Mouse (Mus musculus): ENCODE measurements around the gene Lipc. TPM values are rescaled to one million over a fixed set of nuclear protein-coding genes. Genes with fewer than 3 reads are reported as not detected.

The Lipc gene
- polyA plus RNA-seq, 1 experiment from 2014 or later: not detected

DNA sequence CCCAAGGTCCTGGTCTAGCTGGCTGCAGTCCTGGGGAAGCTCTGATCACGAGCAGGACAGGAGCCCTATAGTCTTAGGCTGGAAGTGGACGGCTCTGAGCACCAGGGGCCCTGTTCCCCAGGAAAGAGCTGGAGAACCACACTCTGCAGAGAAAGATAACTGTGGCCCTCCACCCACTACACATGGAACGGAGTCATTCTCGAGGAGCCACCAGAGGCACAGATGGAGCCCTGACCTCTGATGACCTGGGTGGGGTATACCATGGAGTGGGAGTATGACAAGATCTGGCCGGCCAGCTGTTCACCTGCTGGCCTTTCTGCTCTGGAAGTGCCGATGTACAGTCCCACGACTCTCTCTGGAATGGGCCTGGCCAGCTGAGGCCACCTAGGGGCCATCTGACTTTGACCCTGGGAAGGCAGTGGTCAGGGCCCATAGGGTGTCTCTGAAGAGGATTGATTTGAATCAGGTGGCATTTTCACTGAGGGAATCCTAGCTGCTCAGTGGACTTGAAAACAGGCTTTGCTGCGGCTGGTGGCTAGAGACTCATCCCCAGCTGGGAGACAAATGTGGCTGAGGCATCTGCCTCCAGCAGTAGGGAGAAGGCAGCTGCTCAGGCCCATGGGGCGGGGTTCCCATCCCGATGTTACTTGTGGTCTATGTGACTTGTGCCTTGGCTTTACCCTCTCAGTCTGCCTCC is 37.2 kb downstream of the Lipc start:
- Histone ChIP-seq H3K27me3 (ENCODE audit: control insufficient read depth, insufficient read depth, low read length) (no peaks in the 10 kb centered on the region), H3K4me2 (replicated peaks; ENCODE audit: low read depth, low read length) (no peak overlapping the region), H3K4me3 (ENCODE audit: low read depth, low read length) (no peak overlapping the region), H3K36me3 (ENCODE audit: control insufficient read depth, insufficient read depth, low read length) (no peaks in the 10 kb centered on the region), H3K4me1 (replicated peaks; ENCODE audit: control insufficient read depth, insufficient read depth, low read length) (no peaks in the 10 kb centered on the region), H3K27ac (ENCODE audit: low read depth, low read length) (no peak overlapping the region), H3K9me3 (ENCODE audit: control insufficient read depth, low read length) (no peaks in the 10 kb centered on the region), H3K9ac (ENCODE audit: low read depth, low read length) (no peak overlapping the region)
- DNase-seq (ENCODE audit: low spot score) (no peak), ATAC-seq (ENCODE audit: low FRiP score) (no peak)
- 60% methylated on average over 10 of the region's 10 CpGs for WGBS

DNA sequence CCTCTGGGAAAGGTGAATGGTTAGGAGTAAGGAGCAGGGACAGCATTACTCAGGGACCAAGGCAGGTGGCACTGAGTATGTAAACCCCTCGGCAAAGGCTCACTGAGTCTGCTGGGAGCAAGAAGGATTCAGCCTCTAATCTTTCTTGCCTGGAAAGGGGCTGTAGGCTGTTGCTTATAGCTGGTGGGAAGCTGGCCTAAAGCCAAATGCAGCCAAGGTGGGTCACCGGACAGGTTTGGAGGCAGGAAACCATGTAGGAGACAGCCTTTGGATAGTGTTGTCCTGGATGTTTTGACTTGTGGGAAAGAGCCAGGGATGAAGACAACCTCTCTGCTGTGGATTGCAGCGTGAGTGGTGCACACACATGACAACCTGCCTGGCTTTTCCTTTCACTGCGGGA is 40.9 kb downstream of the Lipc start:
- DNase-seq (ENCODE audit: low spot score) (no peak), ATAC-seq (ENCODE audit: low FRiP score) (no peak)
- Histone ChIP-seq H3K36me3 (ENCODE audit: control insufficient read depth, insufficient read depth, low read length) (no peaks in the 10 kb centered on the region), H3K9me3 (ENCODE audit: control insufficient read depth, low read length) (no peaks in the 10 kb centered on the region), H3K4me2 (replicated peaks; ENCODE audit: low read depth, low read length) (no peak overlapping the region), H3K4me1 (replicated peaks; ENCODE audit: control insufficient read depth, insufficient read depth, low read length) (no peaks in the 10 kb centered on the region), H3K4me3 (ENCODE audit: low read depth, low read length) (no peak overlapping the region), H3K27ac (ENCODE audit: low read depth, low read length) (no peak overlapping the region), H3K27me3 (ENCODE audit: control insufficient read depth, insufficient read depth, low read length) (no peaks in the 10 kb centered on the region), H3K9ac (ENCODE audit: low read depth, low read length) (no peak overlapping the region)
- 77% methylated on average over 4 of the region's 4 CpGs for WGBS

- Histone ChIP-seq H3K4me2 (replicated peaks; ENCODE audit: low read depth, low read length) (no peak overlapping the region), H3K4me1 (replicated peaks; ENCODE audit: control insufficient read depth, insufficient read depth, low read length) (no peaks in the 10 kb centered on the region), H3K4me3 (ENCODE audit: low read depth, low read length) (no peak overlapping the region), H3K27me3 (ENCODE audit: control insufficient read depth, insufficient read depth, low read length) (no peaks in the 10 kb centered on the region), H3K36me3 (ENCODE audit: control insufficient read depth, insufficient read depth, low read length) (no peaks in the 10 kb centered on the region), H3K9ac (ENCODE audit: low read depth, low read length) (no peak overlapping the region), H3K27ac (ENCODE audit: low read depth, low read length) (no peak overlapping the region), H3K9me3 (ENCODE audit: control insufficient read depth, low read length) (no peaks in the 10 kb centered on the region)
- no peak for DNase-seq (ENCODE audit: low spot score)
- ATAC-seq (ENCODE audit: low FRiP score): no peak
- 75% methylated on average over 6 of the region's 6 CpGs for WGBS
Observed at GRCm38 (mm10) chr9:70910351-70910750, 41.7 kb downstream of the Lipc start.

- DNase-seq (ENCODE audit: low spot score) (no peak), ATAC-seq (ENCODE audit: low FRiP score) (no peak)
- 92% methylated on average over 11 of the region's 11 CpGs for WGBS
- Histone ChIP-seq H3K27me3 (ENCODE audit: control insufficient read depth, insufficient read depth, low read length) (no peaks in the 10 kb centered on the region), H3K4me1 (replicated peaks; ENCODE audit: control insufficient read depth, insufficient read depth, low read length) (no peaks in the 10 kb centered on the region), H3K9ac (ENCODE audit: low read depth, low read length) (no peak overlapping the region), H3K4me3 (ENCODE audit: low read depth, low read length) (no peak overlapping the region), H3K27ac (ENCODE audit: low read depth, low read length) (no peak overlapping the region), H3K9me3 (ENCODE audit: control insufficient read depth, low read length) (no peaks in the 10 kb centered on the region), H3K4me2 (replicated peaks; ENCODE audit: low read depth, low read length) (no peak overlapping the region), H3K36me3 (ENCODE audit: control insufficient read depth, insufficient read depth, low read length) (no peaks in the 10 kb centered on the region)
Observed at GRCm38 (mm10) chr9:70902821-70903730, 49.0 kb downstream of the Lipc start.

DNA sequence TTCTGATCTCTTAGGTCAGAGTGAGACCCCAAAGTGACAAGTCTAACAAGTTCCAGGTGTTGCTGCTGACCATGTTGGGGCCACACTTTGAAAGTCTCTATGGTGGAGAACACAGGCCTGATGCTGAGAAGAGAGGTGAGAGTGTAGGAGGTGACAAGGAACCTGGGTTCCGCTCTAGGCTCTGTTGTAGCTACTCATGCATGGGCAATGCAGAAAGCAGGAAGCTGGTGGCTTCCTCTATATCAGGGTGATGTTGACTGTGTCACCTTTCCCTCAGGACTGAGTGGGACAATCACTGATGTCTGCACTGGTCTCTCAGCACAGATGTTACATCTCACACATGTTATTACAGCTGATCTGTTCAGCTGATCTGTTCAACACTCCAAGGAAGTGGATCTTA is 57.8 kb downstream of the Lipc start:
- no peak for ATAC-seq (ENCODE audit: low FRiP score)
- no peak overlapping the region for H3K9ac ChIP-seq (ENCODE audit: low read depth, low read length)
- 100% methylated on average over 1 of the region's 1 CpGs for WGBS
- no peaks in the 10 kb centered on the region for H3K9me3 ChIP-seq (ENCODE audit: control insufficient read depth, low read length)
- no peaks in the 10 kb centered on the region for H3K4me1 ChIP-seq (replicated peaks; ENCODE audit: control insufficient read depth, insufficient read depth, low read length)
- no peak for DNase-seq (ENCODE audit: low spot score)
- no peaks in the 10 kb centered on the region for H3K27me3 ChIP-seq (ENCODE audit: control insufficient read depth, insufficient read depth, low read length)
- no peak overlapping the region for H3K27ac ChIP-seq (ENCODE audit: low read depth, low read length)
- no peak overlapping the region for H3K4me2 ChIP-seq (replicated peaks; ENCODE audit: low read depth, low read length)
- no peak overlapping the region for H3K4me3 ChIP-seq (ENCODE audit: low read depth, low read length)
- H3K36me3 ChIP-seq (ENCODE audit: control insufficient read depth, insufficient read depth, low read length): no peaks in the 10 kb centered on the region

- no peaks in the 10 kb centered on the region for H3K27me3 ChIP-seq (ENCODE audit: control insufficient read depth, insufficient read depth, low read length)
- H3K9ac ChIP-seq (ENCODE audit: low read depth, low read length): no peak overlapping the region
- H3K27ac ChIP-seq (ENCODE audit: low read depth, low read length): no peak overlapping the region
- no peak for DNase-seq (ENCODE audit: low spot score)
- no peak overlapping the region for H3K4me2 ChIP-seq (replicated peaks; ENCODE audit: low read depth, low read length)
- H3K36me3 ChIP-seq (ENCODE audit: control insufficient read depth, insufficient read depth, low read length): no peaks in the 10 kb centered on the region
- ATAC-seq (ENCODE audit: low FRiP score): no peak
- no peaks in the 10 kb centered on the region for H3K9me3 ChIP-seq (ENCODE audit: control insufficient read depth, low read length)
- no peak overlapping the region for H3K4me3 ChIP-seq (ENCODE audit: low read depth, low read length)
- 69% methylated on average over 3 of the region's 3 CpGs for WGBS
- no peaks in the 10 kb centered on the region for H3K4me1 ChIP-seq (replicated peaks; ENCODE audit: control insufficient read depth, insufficient read depth, low read length)
Observed at GRCm38 (mm10) chr9:70893526-70893925, 58.5 kb downstream of the Lipc start.

DNA sequence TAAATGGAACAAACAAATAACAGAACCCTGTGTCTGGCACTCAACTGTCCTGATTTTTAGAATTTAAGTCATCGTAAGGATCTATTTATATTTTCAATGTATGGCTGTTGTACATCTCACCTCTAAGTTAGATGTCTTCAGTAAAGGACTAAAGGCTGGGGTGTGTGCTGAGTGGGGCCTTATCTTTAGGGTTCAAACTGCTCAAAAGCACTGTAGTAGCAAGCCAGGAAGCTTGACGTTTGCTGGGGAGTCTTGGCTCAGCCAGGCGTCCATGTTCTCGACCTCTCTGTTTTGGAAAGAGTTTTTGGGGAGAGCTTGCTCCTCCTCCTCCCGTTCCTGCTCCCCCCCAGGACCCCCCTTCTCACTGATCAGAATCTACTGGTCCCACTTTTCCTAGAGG is 59.4 kb downstream of the Lipc start:
- ATAC-seq (ENCODE audit: low FRiP score): no peak
- DNase-seq (ENCODE audit: low spot score): no peak
- Histone ChIP-seq H3K4me1 (replicated peaks; ENCODE audit: control insufficient read depth, insufficient read depth, low read length) (no peaks in the 10 kb centered on the region), H3K9me3 (ENCODE audit: control insufficient read depth, low read length) (no peaks in the 10 kb centered on the region), H3K4me2 (replicated peaks; ENCODE audit: low read depth, low read length) (no peak overlapping the region), H3K36me3 (ENCODE audit: control insufficient read depth, insufficient read depth, low read length) (no peaks in the 10 kb centered on the region), H3K27me3 (ENCODE audit: control insufficient read depth, insufficient read depth, low read length) (no peaks in the 10 kb centered on the region), H3K27ac (ENCODE audit: low read depth, low read length) (no peak overlapping the region), H3K9ac (ENCODE audit: low read depth, low read length) (no peak overlapping the region), H3K4me3 (ENCODE audit: low read depth, low read length) (no peak overlapping the region)
- WGBS: 83% methylated on average over 5 of the region's 5 CpGs

GRCm38 (mm10) chr9:70891431-70892133 is 60.4 kb downstream of the Lipc start:
- Histone ChIP-seq H3K27ac (ENCODE audit: low read depth, low read length) (no peak overlapping the region), H3K4me1 (replicated peaks; ENCODE audit: control insufficient read depth, insufficient read depth, low read length) (no peaks in the 10 kb centered on the region), H3K9me3 (ENCODE audit: control insufficient read depth, low read length) (no peaks in the 10 kb centered on the region), H3K27me3 (ENCODE audit: control insufficient read depth, insufficient read depth, low read length) (no peaks in the 10 kb centered on the region), H3K4me3 (ENCODE audit: low read depth, low read length) (no peak overlapping the region), H3K36me3 (ENCODE audit: control insufficient read depth, insufficient read depth, low read length) (no peaks in the 10 kb centered on the region), H3K4me2 (replicated peaks; ENCODE audit: low read depth, low read length) (no peak overlapping the region), H3K9ac (ENCODE audit: low read depth, low read length) (no peak overlapping the region)
- ATAC-seq (ENCODE audit: low FRiP score) (no peak), DNase-seq (ENCODE audit: low spot score) (no peak)
- WGBS: 64% methylated on average over 8 of the region's 8 CpGs
